Mouse (Mus musculus) macrophage (primary cell): ENCODE data around the gene Gm21671. TPM values are rescaled to one million over a fixed set of nuclear protein-coding genes. Genes with fewer than 3 reads are reported as not detected.
"Not testable (repeated sequence)": the region's sequence is repeated elsewhere in the genome, so short reads cannot be mapped to it uniquely, and the experiment has no call there.

ENCODE experiments used
- H3K27ac ChIP-seq: fragments of 350-480 bp; formaldehyde crosslinking; 2 replicates; pipeline ENCODE4 v1.9.0; 2021
- H3K36me3 ChIP-seq: fragments of 350-480 bp; formaldehyde crosslinking; 2 replicates; pipeline ENCODE4 v1.9.0; 2021; ENCODE audit errors: inconsistent target
- H3K4me3 ChIP-seq: fragments of 350-480 bp; formaldehyde crosslinking; 2 replicates; pipeline ENCODE4 v1.9.0; 2021; ENCODE audit errors: inconsistent target
- H3K79me2 ChIP-seq: fragments of 350-480 bp; formaldehyde crosslinking; 2 replicates; pipeline ENCODE4 v1.9.0; 2021; ENCODE audit errors: inconsistent target
- WGBS: methylation state at CpG from one replicate; pipeline ENCODE4 v1.1.7; 2026; ENCODE audit warnings: inconsistent platforms; ENCODE audit not compliant: missing documents; 5-methylcytosine and 5-hydroxymethylcytosine counted together
- polyA plus RNA-seq: library from polyadenylated mRNA; stranded (reverse); fragments of 250-400 nt; gene quantifications from 3 replicates; pipeline ENCODE4 v1.2.4, GENCODE M21; 2018; ENCODE audit warnings: inconsistent platforms
- total RNA-seq, 78 experiments: library from RNA; depleted of rRNA; stranded (reverse); fragments of 250-400 nt; gene quantifications; 1 replicate in 9 of 78; 2 replicates in 24 of 78; 3 replicates in 43 of 78; 4 replicates in 2 of 78; pipeline ENCODE4 v1.2.4; 2018; ENCODE audit warnings: inconsistent platforms in 56 of 78

Gm21671 gene
- total RNA-seq (2018; cell fraction: chromatin; rRNA removed) = not detected
- total RNA-seq (2018; cell fraction: cytosol; rRNA removed) = not detected
- total RNA-seq (2018; cell fraction: nucleus; rRNA removed) = not detected
- polyA plus RNA-seq = not detected in 3 replicates

DNA sequence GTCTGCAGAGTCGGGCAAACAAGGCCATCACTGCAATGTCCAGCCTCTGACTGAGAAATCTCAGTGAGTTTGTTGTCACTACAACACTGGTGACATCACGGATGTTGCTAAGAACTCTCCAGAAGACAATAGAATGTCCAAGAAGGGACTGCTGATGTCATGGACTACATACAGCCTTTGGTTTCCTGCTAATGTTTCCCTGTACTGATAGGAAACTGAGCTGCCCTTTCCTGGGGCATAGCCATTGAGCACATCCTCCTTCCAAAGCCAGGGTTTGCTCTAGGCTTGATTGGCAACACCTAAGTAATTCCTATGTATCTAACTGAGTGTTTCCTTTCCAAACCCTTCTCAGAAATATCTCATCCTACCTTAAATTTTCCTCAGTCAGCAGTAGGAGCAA is at the start of gene Gm21671:
Gene Gm21671, minus strand, starts transcription at position 101 of the 400 bp plus-strand sequence.
- not testable (repeated sequence) for H3K79me2 ChIP-seq, H3K4me3 ChIP-seq, H3K27ac ChIP-seq, H3K36me3 ChIP-seq
- WGBS = 90% methylated on average over 1 of the region's 2 CpGs

DNA sequence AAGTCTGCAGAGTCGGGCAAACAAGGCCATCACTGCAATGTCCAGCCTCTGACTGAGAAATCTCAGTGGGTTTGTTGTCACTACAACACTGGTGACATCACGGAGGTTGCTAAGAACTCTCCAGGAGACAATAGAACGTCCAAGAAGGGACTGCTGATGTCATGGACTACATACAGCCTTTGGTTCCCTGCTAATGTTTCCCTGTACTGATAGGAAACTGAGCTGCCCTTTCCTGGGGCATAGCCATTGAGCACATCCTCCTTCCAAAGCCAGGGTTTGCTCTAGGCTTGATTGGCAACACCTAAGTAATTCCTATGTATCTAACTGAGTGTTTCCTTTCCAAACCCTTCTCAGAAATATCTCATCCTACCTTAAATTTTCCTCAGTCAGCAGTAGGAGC is 34.3 kb upstream of the Gm21671 start, which contains the start of gene Gm21698:
Gene Gm21698, minus strand, starts transcription at position 101 of the 400 bp plus-strand sequence.
- not testable (repeated sequence) for H3K27ac ChIP-seq, H3K79me2 ChIP-seq, H3K36me3 ChIP-seq, H3K4me3 ChIP-seq
- whole genome bisulfite sequencing = no CpG with 5 or more reads among the region's 3 CpGs

DNA sequence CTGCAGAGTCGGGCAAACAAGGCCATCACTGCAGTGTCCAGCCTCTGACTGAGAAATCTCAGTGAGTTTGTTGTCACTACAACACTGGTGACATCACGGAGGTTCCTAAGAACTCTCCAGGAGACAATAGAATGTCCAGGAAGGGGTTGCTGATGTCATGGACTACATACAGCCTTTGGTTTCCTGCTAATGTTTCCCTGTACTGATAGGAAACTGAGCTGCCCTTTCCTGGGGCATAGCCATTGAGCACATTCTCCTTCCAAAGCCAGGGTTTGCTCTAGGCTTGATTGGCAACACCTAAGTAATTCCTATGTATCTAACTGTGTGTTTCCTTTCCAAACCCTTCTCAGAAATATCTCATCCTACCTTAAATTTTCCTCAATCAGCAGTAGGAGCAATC is 18.3 kb upstream of the Gm21671 start, which contains the start of gene Gm21680:
Gene Gm21680, minus strand, starts transcription at position 101 of the 400 bp plus-strand sequence.
- WGBS = no CpG with 5 or more reads among the region's 2 CpGs
- H3K27ac ChIP-seq, H3K4me3 ChIP-seq, H3K36me3 ChIP-seq, H3K79me2 ChIP-seq: not testable (repeated sequence)

DNA sequence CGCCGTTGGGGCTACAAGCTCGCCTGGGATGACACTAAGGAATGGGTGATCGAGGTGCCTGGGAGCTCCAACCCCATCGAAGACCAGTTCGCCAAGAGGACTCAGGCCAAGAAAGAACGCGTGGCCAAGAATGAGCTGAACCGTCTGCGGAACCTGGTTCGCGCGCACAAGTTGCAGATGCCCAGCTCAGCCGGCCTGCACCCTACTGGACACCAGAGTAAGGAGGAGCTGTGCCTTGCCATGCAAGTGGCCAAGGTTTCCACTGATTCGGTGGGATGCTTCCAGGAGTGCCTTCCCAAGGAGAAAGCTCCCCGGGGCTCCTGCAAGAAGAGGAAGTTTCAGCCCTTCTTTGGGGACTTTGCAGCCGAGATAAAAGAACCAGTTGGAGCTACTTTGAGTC is 2.8 kb upstream of the Gm21671 start:
- WGBS = 56% methylated on average over 12 of the region's 17 CpGs
- not testable (repeated sequence) for H3K79me2 ChIP-seq, H3K4me3 ChIP-seq, H3K36me3 ChIP-seq, H3K27ac ChIP-seq

DNA sequence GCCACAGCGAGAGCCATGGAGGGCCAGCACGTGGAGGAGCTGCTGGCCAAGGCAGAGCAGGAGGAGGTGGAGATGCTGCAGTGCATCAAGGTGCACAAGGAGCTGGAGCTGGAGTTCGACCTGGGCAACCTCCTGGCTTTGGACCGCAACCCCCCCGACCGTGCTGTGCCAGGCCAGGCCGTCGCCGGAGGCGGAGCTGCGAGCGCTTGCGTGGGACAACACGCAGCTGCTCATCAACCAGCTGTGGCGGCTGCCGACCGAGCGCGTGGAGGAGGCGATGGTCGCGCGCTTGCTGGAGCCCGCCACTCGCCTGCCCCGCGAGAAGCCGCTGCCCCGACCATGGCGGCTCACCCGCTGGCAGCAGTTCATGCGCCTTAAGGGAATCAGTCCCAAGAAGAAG is 2.4 kb upstream of the Gm21671 start:
- H3K27ac ChIP-seq, H3K79me2 ChIP-seq, H3K4me3 ChIP-seq, H3K36me3 ChIP-seq: not testable (repeated sequence)
- WGBS = 51% methylated on average over 29 of the region's 32 CpGs

DNA sequence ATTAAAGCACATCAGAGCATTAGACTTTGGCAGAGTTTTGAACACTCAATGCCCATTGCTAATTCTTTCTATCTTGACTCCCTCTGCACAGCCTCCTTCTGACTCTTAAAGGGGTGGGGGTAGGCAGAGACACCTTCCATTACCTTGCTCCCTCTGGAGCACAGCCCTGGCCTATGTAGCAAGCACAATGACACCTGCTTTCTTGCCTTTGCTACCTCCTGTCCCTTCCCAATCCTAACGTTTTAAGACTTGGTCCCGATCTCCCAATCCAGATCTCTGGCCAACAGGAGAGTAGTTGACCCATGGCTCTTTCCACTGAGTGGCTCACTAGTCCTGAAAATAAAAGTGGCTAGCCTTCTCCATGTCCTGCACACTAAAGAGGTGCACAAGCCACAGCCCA is 8.8 kb downstream of the Gm21671 start:
- H3K27ac ChIP-seq, H3K79me2 ChIP-seq, H3K36me3 ChIP-seq, H3K4me3 ChIP-seq: not testable (repeated sequence)
- WGBS = 96% methylated on average over 2 of the region's 2 CpGs

DNA sequence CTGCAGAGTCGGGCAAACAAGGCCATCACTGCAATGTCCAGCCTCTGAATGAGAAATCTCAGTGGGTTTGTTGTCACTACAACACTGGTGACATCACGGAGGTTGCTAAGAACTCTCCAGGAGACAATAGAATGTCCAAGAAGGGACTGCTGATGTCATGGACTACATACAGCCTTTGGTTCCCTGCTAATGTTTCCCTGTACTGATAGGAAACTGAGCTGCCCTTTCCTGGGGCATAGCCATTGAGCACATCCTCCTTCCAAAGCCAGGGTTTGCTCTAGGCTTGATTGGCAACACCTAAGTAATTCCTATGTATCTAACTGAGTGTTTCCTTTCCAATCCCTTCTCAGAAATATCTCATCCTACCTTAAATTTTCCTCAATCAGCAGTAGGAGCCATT is 11.9 kb downstream of the Gm21671 start, which contains the start of gene Gm21663:
Gene Gm21663, minus strand, starts transcription at position 101 of the 400 bp plus-strand sequence.
- no CpG with 5 or more reads among the region's 2 CpGs for WGBS
- not testable (repeated sequence) for H3K36me3 ChIP-seq, H3K4me3 ChIP-seq

More for the DNA sequence above, 11.9 kb downstream of the Gm21671 start, which contains the start of gene Gm21663:
- not testable (repeated sequence) for H3K79me2 ChIP-seq, H3K27ac ChIP-seq

Other genes starting within 250 kb of the Gm21671 start
- gene Xrcc2, start 248.6 kb downstream of the Gm21671 start, polyA plus RNA-seq = 1.3 to 4.8 TPM (median 1.8 TPM) in 3 replicates
- gene Actr3b, start 194.4 kb downstream of the Gm21671 start, polyA plus RNA-seq = 0.19 to 0.50 TPM (median 0.31 TPM) in 3 replicates
- not detected in 3 replicates for gene Gm21663, start 12.0 kb downstream of the Gm21671 start, polyA plus RNA-seq
- gene Gm21680, start 18.2 kb upstream of the Gm21671 start, polyA plus RNA-seq = not detected in 3 replicates
- not detected in 3 replicates for gene Gm21698, start 34.2 kb upstream of the Gm21671 start, polyA plus RNA-seq
- gene Gm1979, start 50.4 kb upstream of the Gm21671 start, polyA plus RNA-seq = not detected in 3 replicates
- not detected in 3 replicates for gene Gm5862, start 68.5 kb upstream of the Gm21671 start, polyA plus RNA-seq
- gene Speer4a, start 85.1 kb upstream of the Gm21671 start, polyA plus RNA-seq = not detected in 3 replicates
- gene Gm7347, start 104.2 kb upstream of the Gm21671 start, polyA plus RNA-seq = not detected in 3 replicates
- not detected in 3 replicates for gene Gm10471, start 134.9 kb upstream of the Gm21671 start, polyA plus RNA-seq
- not detected in 3 replicates for gene 5031410I06Rik, start 150.9 kb upstream of the Gm21671 start, polyA plus RNA-seq
- gene Gm10220, start 167.0 kb upstream of the Gm21671 start, polyA plus RNA-seq = not detected in 3 replicates